Mouse (Mus musculus): ENCODE data around the gene Prelp. TPM values are rescaled to one million over a fixed set of nuclear protein-coding genes. Genes with fewer than 3 reads are reported as not detected.
A peak's percentile ranks its signal among the peaks of the same experiment; 100 is the strongest.

Prelp gene
- polyA plus RNA-seq, 1 experiment from 2014 or later: 0.31 TPM

DNA sequence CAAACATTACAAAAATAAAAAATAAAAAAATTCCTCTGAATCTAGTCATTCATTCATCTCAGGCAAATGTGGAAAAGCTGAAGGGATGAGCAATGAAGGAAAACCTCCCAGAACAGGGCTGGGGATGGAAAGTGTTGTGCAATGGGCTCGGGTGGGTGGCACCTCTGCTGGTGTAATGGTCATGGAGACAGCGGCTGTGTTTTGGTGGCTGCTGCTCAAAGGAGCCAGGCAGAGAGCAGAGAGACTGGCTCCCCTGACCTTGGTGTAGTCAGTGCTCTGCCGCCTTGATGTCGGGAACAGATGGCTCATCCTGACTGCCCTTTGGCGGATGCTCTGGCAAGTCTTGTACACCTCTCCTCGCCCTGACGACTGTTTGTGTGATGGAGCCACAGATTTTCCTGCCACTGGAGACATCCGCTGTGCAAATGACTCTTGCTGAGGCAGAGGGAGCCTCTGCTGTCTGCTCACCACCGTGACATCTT, 32.1 kb upstream of the Prelp start:
- Histone ChIP-seq H3K4me1 (peaks cover 9% of the 10 kb centered on the region; the same call in 1 of the 2 replicates), H3K4me3 (no peak overlapping the region), H3K27ac (replicated peaks) (no peak overlapping the region), H3K36me3 (no peaks in the 10 kb centered on the region), H3K27me3 (ENCODE audit: low read depth, poor library complexity, severe bottlenecking) (no peaks in the 10 kb centered on the region), H3K9me3 (replicated peaks) (no peaks in the 10 kb centered on the region)
- no peak for DNase-seq (ENCODE audit: low spot score)
- WGBS: 63% methylated on average over 9 of the region's 9 CpGs

DNA sequence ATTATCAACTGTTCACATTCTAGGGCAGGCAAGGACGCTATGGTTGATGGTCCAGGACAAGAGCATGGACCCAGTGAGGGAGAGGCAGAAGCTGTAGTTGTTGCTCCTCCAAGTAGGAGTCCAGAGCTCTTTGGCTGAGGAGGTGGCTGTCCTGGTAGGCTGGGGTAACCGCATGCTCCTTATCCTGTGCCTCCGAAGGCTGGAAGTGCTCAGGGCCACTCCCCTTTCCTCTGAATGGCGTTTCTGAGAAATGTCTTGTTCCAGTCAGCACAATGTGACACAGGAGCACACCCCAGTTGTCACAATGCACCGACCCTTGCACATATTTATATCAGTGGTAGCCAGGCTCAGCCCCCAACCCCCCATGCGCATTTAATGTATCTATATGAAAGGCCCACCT, 30.4 kb upstream of the Prelp start:
- no peak overlapping the region for H3K27ac ChIP-seq (replicated peaks)
- no peaks in the 10 kb centered on the region for H3K27me3 ChIP-seq (ENCODE audit: low read depth, poor library complexity, severe bottlenecking)
- WGBS: 66% methylated on average over 6 of the region's 6 CpGs
- no peak overlapping the region for H3K4me3 ChIP-seq
- peaks cover 9% of the 10 kb centered on the region; the same call in 1 of the 2 replicates for H3K4me1 ChIP-seq
- H3K9me3 ChIP-seq (replicated peaks): no peaks in the 10 kb centered on the region
- H3K36me3 ChIP-seq: no peaks in the 10 kb centered on the region
- no peak for DNase-seq (ENCODE audit: low spot score)

DNA sequence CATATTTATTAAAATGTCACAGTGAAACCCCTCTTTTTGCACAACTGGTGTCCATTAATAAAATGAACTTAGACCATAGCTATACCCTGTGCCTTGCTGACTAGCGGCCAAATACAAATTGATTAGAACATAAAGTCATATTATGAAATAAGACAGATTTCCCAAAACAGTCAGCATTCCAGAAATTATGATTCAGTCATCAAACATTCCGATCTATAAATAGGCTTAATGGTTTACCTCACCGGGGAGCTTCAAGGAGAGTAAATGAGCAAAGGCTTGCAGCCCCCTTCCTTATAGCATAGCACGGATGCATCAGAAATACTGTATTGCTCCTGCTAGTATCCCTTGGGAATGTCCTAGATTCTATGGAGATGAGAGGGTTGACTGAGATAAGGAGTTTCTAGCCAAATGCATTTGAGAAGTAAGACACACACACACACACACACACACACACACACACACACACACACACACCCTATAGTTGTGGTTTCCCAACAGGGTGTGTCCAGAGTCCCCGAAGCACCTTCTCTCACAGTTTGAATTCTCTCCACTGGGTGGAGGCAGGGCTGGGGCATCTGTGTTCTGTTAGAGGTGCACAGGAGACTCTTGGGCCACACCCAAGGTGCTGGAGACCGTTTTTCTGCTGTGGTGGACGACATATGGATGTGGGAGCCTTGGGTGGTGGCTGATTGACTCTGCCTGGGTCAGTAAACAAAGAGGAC, 29.0 kb upstream of the Prelp start:
- no peaks in the 10 kb centered on the region for H3K27me3 ChIP-seq (ENCODE audit: low read depth, poor library complexity, severe bottlenecking)
- H3K4me1 ChIP-seq: peaks cover 9% of the 10 kb centered on the region; the same call in 1 of the 2 replicates
- no peaks in the 10 kb centered on the region for H3K36me3 ChIP-seq
- H3K9me3 ChIP-seq (replicated peaks): no peaks in the 10 kb centered on the region
- WGBS: 88% methylated on average over 7 of the region's 7 CpGs
- no peak overlapping the region for H3K27ac ChIP-seq (replicated peaks)
- DNase-seq (ENCODE audit: low spot score): no peak
- H3K4me3 ChIP-seq: no peak overlapping the region

DNA sequence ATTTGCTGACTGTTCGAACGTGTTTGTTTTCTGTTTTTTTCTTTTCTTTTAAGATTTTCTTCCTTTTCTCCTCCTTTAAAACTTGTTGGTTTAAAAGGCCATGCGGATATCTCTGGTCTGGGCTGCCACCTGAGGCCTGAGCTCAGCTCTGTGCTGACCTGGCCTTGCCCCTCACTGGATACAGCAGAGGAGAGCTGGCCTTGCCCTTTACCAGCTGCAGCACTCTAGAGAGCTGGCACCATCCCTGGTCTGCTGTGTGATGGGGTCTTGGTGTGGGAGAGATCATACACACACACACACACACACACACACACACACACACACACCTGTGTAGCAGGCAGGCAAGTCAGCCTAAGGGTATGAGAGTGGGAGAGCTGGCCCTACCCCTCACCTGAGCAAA, 23.9 kb upstream of the Prelp start:
- no peak for DNase-seq (ENCODE audit: low spot score)
- Histone ChIP-seq H3K4me1 (no peaks in the 10 kb centered on the region; the same call in 1 of the 2 replicates), H3K27ac (replicated peaks) (no peak overlapping the region), H3K27me3 (ENCODE audit: low read depth, poor library complexity, severe bottlenecking) (no peaks in the 10 kb centered on the region), H3K4me3 (no peak overlapping the region), H3K9me3 (replicated peaks) (peaks cover 4% of the 10 kb centered on the region; the same call in 1 of the 2 replicates), H3K36me3 (no peaks in the 10 kb centered on the region)
- 90% methylated on average over 3 of the region's 3 CpGs for WGBS

DNA sequence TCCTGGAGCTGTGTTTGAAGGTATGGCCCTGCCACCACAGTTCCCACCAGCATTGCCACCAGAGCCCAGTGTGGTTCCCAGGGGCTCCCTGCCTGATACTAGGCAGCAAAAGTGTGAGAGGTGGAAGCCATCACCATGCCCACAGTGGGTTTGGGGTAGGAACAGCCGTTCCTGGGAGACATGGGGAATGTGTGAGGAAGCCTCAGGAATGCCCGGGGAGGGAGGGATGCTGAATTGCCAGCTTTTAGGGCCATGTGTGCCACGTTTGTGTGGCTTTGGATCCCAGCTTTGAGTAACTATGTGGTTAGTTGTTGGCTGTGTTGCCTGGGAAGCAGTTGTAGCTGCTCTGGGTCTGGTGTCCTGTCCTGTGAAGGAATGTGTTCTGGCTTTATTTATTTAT, 20.7 kb upstream of the Prelp start:
- no peak overlapping the region for H3K27ac ChIP-seq (replicated peaks)
- DNase-seq (ENCODE audit: low spot score): no peak
- no peaks in the 10 kb centered on the region for H3K27me3 ChIP-seq (ENCODE audit: low read depth, poor library complexity, severe bottlenecking)
- H3K9me3 ChIP-seq (replicated peaks): peaks cover 4% of the 10 kb centered on the region; the same call in 1 of the 2 replicates
- H3K36me3 ChIP-seq: no peaks in the 10 kb centered on the region
- H3K4me3 ChIP-seq: no peak overlapping the region
- H3K4me1 ChIP-seq: no peaks in the 10 kb centered on the region; the same call in 1 of the 2 replicates
- 85% methylated on average over 3 of the region's 3 CpGs for WGBS

DNA sequence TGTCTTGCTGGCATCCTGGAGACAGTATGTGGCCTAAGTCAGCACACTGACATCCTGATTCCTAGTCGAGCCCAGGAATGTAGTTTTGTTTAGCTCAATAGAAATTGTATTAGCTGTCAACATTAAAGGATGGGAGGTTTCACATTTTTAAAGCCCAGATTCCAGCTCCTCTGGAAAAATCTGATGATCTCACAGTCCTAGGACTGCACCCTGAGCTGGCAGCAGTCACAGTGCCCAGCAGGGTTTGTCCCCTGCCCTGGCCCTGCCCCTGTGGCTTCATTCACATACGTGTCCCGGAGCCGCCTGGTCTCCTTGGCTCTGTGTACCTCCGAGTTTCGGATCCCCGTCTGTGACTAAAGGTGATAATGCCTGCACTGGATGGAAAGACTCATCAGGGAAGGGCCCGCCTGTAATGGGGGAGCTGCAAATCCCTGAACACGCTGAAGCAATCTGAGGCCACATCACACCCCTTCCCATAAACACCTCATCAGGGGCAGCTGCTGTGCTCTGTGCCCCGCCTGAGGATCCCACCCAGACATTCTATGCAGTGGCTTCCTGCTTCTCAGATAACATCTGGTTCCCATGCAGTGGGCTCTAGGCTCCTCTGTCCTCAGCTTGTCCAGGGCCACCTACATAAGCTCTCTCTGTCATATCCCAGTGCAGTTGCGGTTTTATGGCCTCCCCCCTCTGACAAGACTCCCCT, 20.1 kb upstream of the Prelp start:
- Histone ChIP-seq H3K9me3 (replicated peaks) (peaks cover 4% of the 10 kb centered on the region; the same call in 1 of the 2 replicates), H3K4me3 (no peak overlapping the region), H3K36me3 (no peaks in the 10 kb centered on the region), H3K27ac (replicated peaks) (no peak overlapping the region), H3K27me3 (ENCODE audit: low read depth, poor library complexity, severe bottlenecking) (no peaks in the 10 kb centered on the region), H3K4me1 (no peaks in the 10 kb centered on the region; the same call in 1 of the 2 replicates)
- no peak for DNase-seq (ENCODE audit: low spot score)
- WGBS: 81% methylated on average over 11 of the region's 11 CpGs

DNA sequence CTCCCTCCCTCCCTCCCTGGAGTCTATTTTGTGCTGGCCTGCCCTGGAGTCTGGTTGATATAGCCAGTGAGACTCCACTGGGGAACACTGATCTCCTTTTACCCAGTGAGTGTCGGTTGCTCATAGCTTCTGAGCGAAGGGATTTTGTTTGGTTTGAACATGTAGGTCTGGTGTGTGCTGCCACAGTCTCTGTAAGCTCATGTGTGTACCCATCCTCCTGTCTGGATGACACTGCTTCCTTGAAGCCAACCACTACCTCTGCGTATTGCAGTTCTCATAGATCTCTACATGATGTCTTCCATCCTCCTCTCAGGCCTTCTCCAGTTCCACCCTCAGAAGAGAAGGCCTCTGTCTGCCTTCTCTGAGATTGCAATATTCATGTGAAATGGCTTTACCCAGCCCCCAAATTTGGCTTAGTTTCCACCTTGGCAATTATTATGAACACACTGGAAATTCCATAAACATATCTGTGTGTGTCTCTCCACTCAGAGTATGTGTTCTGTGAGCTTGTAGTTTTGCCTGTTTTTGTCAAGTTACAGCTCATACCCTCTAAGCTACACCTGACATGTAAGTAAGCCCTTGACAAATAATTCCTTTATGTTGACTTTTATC, 19.4 kb upstream of the Prelp start:
- 88% methylated on average over 3 of the region's 3 CpGs for WGBS
- no peak for DNase-seq (ENCODE audit: low spot score)
- H3K4me3 ChIP-seq: no peak overlapping the region

DNA sequence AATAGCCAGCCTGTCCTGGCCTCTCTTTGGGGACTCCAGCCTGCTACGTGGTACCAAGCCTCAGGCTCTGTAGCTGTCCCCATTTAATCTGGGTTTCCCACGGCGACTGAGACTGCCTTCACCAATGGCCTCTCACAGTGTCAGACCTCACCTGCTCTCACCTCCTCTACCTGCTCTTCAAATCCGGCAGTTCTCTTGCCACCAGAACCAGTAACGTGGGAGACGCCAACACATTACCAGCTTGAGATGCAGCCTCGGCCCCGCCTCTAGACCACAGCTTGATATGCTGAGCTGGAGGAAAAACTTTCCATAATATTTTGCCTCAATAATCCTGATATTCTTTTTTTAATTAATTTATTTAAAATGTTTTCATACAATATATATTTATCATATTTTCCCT, 18.5 kb upstream of the Prelp start:
- Histone ChIP-seq H3K27ac (replicated peaks) (no peak overlapping the region), H3K4me1 (no peaks in the 10 kb centered on the region; the same call in 1 of the 2 replicates), H3K36me3 (no peaks in the 10 kb centered on the region), H3K4me3 (no peak overlapping the region), H3K27me3 (ENCODE audit: low read depth, poor library complexity, severe bottlenecking) (no peaks in the 10 kb centered on the region), H3K9me3 (replicated peaks) (peaks cover 8% of the 10 kb centered on the region; the same call in 1 of the 2 replicates)
- 90% methylated on average over 8 of the region's 8 CpGs for WGBS
- DNase-seq (ENCODE audit: low spot score): no peak

More for the DNA sequence above, 19.4 kb upstream of the Prelp start:
- H3K36me3 ChIP-seq: no peaks in the 10 kb centered on the region
- no peaks in the 10 kb centered on the region; the same call in 1 of the 2 replicates for H3K4me1 ChIP-seq
- H3K9me3 ChIP-seq (replicated peaks): peaks cover 8% of the 10 kb centered on the region; the same call in 1 of the 2 replicates
- no peak overlapping the region for H3K27ac ChIP-seq (replicated peaks)
- no peaks in the 10 kb centered on the region for H3K27me3 ChIP-seq (ENCODE audit: low read depth, poor library complexity, severe bottlenecking)

DNA sequence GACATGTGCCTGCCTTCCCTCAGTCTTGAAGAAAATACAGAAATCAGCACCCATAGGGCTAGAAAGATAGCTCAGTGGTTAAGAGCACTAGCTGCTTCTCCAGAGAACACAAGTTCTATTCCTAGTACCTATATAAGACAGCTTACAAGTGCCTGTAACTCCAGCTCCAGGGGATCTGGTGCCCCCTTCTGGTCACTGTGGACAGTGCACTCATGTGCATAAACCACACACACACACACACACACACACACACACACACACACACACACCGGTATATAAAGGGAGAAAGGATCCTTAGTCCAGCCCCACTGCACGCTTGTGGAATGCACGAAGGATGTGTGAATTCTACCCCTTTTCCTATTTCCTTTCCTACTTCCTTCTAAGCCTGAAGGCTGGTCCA, 15.0 kb upstream of the Prelp start:
- H3K4me3 ChIP-seq: no peak overlapping the region
- H3K4me1 ChIP-seq: peaks cover 9% of the 10 kb centered on the region; the same call in 1 of the 2 replicates
- H3K27me3 ChIP-seq (ENCODE audit: low read depth, poor library complexity, severe bottlenecking): no peaks in the 10 kb centered on the region
- H3K27ac ChIP-seq (replicated peaks): no peak overlapping the region
- DNase-seq (ENCODE audit: low spot score): no peak
- no peaks in the 10 kb centered on the region for H3K36me3 ChIP-seq
- 95% methylated on average over 3 of the region's 3 CpGs for WGBS
- peaks cover 4% of the 10 kb centered on the region; the same call in 1 of the 2 replicates for H3K9me3 ChIP-seq (replicated peaks)

DNA sequence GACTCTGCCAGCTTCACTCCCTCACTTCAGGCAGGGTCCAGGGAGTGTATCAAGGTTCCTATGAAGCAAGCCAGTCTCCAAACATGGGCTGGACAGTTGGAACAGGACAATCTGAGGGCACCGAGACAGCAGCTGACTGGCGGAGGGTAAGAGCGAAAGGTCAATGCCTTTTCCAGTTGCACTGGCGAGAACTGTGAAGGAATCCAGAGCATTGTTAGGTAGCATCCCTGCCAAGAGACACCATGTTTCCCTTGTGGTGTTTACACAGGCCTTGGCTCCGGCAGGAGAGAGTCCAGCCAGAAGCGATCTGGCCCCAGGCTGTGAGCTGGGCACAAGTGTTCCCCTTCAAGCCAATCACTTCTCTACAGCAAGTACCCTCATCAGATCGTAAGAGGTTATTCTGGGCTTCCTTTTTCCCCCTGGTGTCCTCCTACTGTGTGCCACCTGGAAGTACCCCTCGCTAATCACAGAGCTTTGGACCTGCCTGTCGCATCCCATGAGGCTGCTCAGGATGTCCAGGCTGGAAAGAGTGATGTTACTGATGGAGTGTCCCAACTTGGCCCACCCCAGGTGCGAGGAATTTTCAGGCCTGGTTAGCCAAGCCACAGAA, 13.2 kb upstream of the Prelp start:
- peaks cover 9% of the 10 kb centered on the region; the same call in 1 of the 2 replicates for H3K4me1 ChIP-seq
- WGBS: 86% methylated on average over 10 of the region's 10 CpGs
- no peak overlapping the region for H3K4me3 ChIP-seq
- DNase-seq (ENCODE audit: low spot score): no peak
- no peaks in the 10 kb centered on the region for H3K27me3 ChIP-seq (ENCODE audit: low read depth, poor library complexity, severe bottlenecking)
- H3K27ac ChIP-seq (replicated peaks): 0 out of 2 replicates have a peak overlapping the region, but pooled peaks have one; percentile 7
- H3K9me3 ChIP-seq (replicated peaks): peaks cover 4% of the 10 kb centered on the region; the same call in 1 of the 2 replicates
- H3K36me3 ChIP-seq: no peaks in the 10 kb centered on the region

DNA sequence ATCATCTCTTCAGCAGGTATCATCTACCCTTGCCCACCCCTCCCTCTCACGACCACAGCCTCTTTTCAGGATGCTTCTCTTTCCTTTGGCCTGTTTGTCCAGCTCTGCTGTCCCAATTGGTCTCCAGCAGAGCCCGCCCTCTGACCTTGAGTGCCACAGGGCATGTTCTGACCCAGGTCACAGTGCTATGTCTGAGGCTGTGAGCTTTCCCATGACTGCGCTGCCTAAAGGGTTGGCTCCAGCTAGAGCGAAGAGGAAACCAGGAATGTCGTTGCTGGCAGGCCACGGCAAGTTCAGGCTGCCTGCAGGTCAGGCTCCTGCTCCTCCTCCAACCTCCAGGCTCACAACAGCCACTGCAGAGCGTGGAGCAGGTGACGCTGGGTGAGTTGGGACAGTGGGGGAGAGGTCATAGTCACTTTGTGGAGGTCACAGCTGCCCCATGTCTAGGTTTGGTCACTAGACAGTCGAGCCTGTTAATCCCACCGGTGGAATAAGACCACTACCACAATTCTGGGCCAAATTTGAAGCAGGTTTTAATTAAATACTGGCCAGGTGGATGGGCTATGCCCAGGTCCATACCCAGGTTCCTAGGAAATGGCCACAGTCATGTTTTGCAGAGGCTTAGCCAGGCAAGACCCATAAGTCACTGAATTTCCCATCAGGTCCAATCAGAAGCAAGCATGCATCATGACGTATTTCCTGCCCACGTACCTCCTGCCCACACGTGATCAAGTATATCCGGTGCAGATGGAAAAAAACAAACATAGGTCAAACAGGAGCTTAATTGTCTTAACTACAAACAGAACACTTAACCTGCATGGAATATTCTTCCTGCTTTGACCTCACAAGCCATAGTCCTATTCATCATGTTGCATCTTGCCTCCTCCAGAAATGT, 12.3 kb upstream of the Prelp start:
- Histone ChIP-seq H3K27ac (replicated peaks) (0 out of 2 replicates have a peak overlapping the region, but pooled peaks have one; percentile 18), H3K27me3 (ENCODE audit: low read depth, poor library complexity, severe bottlenecking) (no peaks in the 10 kb centered on the region), H3K36me3 (no peaks in the 10 kb centered on the region), H3K9me3 (replicated peaks) (peaks cover 4% of the 10 kb centered on the region; the same call in 1 of the 2 replicates), H3K4me1 (peaks cover 9% of the 10 kb centered on the region; the same call in 1 of the 2 replicates), H3K4me3 (no peak overlapping the region)
- no peak for DNase-seq (ENCODE audit: low spot score)
- WGBS: 69% methylated on average over 14 of the region's 14 CpGs
